Mouse (Mus musculus): Measurements from ENCODE around the gene Ccdc43. TPM values are rescaled to one million over a fixed set of nuclear protein-coding genes. Genes with fewer than 3 reads are reported as not detected.
A peak's percentile ranks its signal among the peaks of the same experiment; 100 is the strongest.

Ccdc43 gene
- 18.5 and 23.9 TPM in 2 replicates for polyA plus RNA-seq (2012; rRNA removed)

DNA sequence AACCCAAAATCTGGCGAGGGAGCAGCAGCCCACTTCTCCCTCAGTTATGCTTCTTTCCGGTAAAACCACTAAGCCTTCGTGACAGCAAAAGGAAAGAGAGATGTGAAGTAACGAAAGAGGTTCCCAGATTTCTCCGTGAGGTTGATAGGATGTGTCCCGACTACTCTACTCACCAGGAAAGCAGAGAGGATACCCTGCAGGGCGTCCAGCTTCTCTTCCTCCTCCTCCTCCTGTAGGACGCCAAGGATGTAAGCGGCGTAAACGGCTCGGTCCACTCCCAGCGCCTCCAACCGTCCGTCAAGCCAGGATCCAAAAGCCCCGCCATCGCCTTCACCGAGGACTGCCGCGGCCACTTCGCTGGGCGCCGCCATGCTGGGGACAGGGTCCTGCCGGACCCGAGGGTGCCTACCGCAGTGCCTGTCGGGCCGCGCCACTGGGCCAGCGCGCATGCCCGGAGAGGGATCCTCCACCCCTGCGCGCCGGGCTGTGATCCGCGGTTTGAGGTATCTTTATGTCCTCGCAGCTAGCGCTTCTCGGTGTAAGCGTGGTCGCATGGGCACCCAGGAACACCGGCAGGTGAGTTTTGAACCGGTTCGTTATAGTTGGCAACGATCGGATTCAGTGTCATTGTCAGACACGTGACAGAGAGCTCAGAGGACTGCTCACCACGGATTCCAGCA is at the start of gene Ccdc43:
Ccdc43 (minus strand) TSS at position 445 of the 680 bp plus-strand sequence.
- TF ChIP-seq CTCF (IDR thresholded peaks at IDR 0.05; ENCODE audit: borderline replicate concordance, extremely low read depth, insufficient read depth, insufficient read length), result no peak
- TF ChIP-seq POLR2A (IDR thresholded peaks at IDR 0.05; ENCODE audit: borderline replicate concordance, extremely low read depth, insufficient read depth, insufficient read length, poor library complexity, severe bottlenecking), result peak; percentile 83
- DNase-seq (ENCODE audit: low read depth), result peak; percentile 91

DNA sequence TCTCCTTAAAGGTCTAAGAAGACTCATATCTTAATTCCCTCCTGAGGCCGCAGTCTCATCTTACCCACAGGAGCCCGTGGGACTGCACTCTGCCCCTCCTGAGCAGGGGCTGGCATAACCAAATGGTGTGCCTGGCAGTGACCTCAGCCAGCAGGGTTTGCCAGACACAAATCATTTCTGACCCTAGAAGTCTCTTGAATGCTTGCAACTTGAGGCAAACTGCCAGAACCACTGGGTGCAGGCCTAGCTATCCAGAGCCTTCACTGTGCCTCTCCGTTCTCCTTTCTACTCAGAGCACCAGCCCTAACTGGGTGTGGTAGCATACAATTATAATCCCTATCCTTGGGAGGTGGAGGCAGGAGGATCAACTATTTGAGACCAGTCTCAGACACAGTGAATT is 47.2 kb upstream of the Ccdc43 start:
- DNase-seq (ENCODE audit: low read depth), result no peak
- TF ChIP-seq CTCF (IDR thresholded peaks at IDR 0.05; ENCODE audit: borderline replicate concordance, extremely low read depth, insufficient read depth, insufficient read length) (no peak), POLR2A (IDR thresholded peaks at IDR 0.05; ENCODE audit: borderline replicate concordance, extremely low read depth, insufficient read depth, insufficient read length, poor library complexity, severe bottlenecking) (no peak)

DNA sequence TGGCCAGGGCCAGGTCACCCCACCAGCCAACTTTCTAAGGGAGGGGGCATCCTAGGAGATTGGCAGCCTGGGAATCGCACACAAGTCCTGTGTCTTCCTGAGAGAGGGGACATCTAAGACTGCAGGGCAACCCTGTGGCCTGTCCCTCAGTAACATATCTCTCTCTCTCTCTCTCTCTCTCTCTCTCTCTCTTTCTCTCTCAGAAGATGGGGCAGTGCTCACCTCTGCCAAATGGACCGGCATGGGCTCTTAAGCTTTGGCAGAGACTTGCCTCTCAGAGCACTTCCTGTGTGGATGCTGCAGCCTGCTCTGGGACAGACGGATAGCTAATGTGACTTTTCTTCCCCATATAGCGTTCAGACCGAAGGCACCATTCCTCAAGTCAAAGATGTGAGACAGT is 45.3 kb upstream of the Ccdc43 start:
- TF ChIP-seq CTCF (IDR thresholded peaks at IDR 0.05; ENCODE audit: borderline replicate concordance, extremely low read depth, insufficient read depth, insufficient read length), result no peak
- no peak for TF ChIP-seq POLR2A (IDR thresholded peaks at IDR 0.05; ENCODE audit: borderline replicate concordance, extremely low read depth, insufficient read depth, insufficient read length, poor library complexity, severe bottlenecking)
- DNase-seq (ENCODE audit: low read depth), result no peak

DNA sequence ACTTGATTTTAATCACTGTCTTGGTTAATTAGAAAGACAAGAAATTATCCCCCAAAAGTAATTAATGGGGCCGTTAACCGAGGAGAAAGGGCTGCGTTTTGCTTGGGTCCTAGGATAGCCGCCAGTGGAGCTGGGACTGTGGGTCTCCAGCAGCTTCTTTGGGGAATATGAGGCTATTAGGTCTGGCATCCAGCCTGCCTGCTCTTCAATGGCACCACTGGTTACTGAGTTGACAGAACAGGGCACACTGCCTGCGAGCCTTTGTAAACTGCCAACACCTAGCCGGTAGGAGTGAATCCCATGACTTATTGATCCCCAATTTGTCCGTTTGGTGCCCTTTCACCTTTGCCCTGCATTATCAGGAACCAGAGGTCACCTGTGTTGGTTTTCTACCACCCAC is 44.5 kb upstream of the Ccdc43 start:
- DNase-seq (ENCODE audit: low read depth), result peak; percentile 83
- no peak for TF ChIP-seq CTCF (IDR thresholded peaks at IDR 0.05; ENCODE audit: borderline replicate concordance, extremely low read depth, insufficient read depth, insufficient read length)
- no peak for TF ChIP-seq POLR2A (IDR thresholded peaks at IDR 0.05; ENCODE audit: borderline replicate concordance, extremely low read depth, insufficient read depth, insufficient read length, poor library complexity, severe bottlenecking)

GRCm38 (mm10) chr11:102741129-102741950 is 43.8 kb upstream of the Ccdc43 start:
- DNase-seq (ENCODE audit: low read depth), result peak; percentile 68
- no peak for TF ChIP-seq POLR2A (IDR thresholded peaks at IDR 0.05; ENCODE audit: borderline replicate concordance, extremely low read depth, insufficient read depth, insufficient read length, poor library complexity, severe bottlenecking)
- TF ChIP-seq CTCF (IDR thresholded peaks at IDR 0.05; ENCODE audit: borderline replicate concordance, extremely low read depth, insufficient read depth, insufficient read length), result no peak

GRCm38 (mm10) chr11:102740634-102741033 is 43.1 kb upstream of the Ccdc43 start:
- DNase-seq (ENCODE audit: low read depth), result no peak

DNA sequence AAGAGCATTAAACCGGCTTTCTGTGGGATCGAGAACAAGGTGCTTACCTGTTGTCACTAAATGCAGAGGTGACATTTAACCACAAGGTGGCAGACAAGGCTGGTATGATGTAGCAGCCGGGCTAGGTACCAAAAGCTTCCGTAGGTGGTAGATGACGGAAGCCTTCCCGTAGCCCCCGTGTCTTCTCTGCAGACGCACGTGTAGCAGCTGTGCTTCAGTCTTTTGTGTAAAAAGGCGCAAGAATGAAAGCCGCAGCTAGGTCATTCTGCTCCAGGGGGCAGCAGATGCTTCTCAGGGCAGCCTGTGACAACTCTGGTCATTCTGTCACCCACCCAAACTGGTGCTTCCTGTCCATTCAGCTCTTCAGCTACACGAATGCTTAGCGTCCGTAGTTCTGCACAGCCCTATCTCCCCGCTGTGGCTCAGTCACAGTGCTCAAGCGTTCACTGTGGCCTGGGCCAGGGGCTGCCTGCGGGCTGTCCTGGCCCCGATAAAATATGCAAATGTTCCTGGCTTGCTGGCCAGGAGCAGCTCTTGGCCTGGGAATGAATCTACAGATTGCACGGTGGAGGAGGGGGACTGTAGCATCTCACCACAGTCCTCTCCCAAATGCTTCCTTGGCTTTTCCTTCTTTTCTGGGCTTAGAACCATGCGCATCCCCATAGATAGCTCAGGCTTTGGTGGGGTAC is 41.8 kb upstream of the Ccdc43 start:
- no peak for TF ChIP-seq POLR2A (IDR thresholded peaks at IDR 0.05; ENCODE audit: borderline replicate concordance, extremely low read depth, insufficient read depth, insufficient read length, poor library complexity, severe bottlenecking)
- peak; percentile 78 for TF ChIP-seq CTCF (IDR thresholded peaks at IDR 0.05; ENCODE audit: borderline replicate concordance, extremely low read depth, insufficient read depth, insufficient read length)

More at GRCm38 (mm10) chr11:102740634-102741033, 43.1 kb upstream of the Ccdc43 start:
- TF ChIP-seq POLR2A (IDR thresholded peaks at IDR 0.05; ENCODE audit: borderline replicate concordance, extremely low read depth, insufficient read depth, insufficient read length, poor library complexity, severe bottlenecking) (no peak), CTCF (IDR thresholded peaks at IDR 0.05; ENCODE audit: borderline replicate concordance, extremely low read depth, insufficient read depth, insufficient read length) (no peak)

GRCm38 (mm10) chr11:102738046-102738445 is 40.5 kb upstream of the Ccdc43 start:
- no peak for DNase-seq (ENCODE audit: low read depth)

More for the DNA sequence above, 41.8 kb upstream of the Ccdc43 start:
- peak; percentile 95 for DNase-seq (ENCODE audit: low read depth)

DNA sequence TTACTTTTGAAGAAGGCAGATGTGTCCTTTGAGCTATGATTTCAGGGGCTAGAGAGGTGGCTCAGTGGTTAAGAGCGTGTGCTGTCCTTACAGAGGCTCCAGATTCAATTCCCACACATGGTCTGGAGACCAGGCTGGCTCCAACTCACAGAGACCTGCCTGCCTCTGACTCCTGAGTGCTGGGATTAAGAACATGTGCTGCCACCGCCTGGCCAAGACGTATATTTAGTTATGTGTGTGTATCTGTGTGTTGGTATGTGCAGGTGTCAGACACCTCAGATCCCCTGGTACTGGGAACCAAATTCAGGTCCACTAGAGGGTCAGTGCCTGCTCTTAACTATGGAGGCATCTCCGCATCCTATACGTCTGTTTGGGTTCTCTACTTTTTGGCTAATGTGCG is 37.4 kb upstream of the Ccdc43 start:
- DNase-seq (ENCODE audit: low read depth), result no peak
- TF ChIP-seq CTCF (IDR thresholded peaks at IDR 0.05; ENCODE audit: borderline replicate concordance, extremely low read depth, insufficient read depth, insufficient read length) (no peak), POLR2A (IDR thresholded peaks at IDR 0.05; ENCODE audit: borderline replicate concordance, extremely low read depth, insufficient read depth, insufficient read length, poor library complexity, severe bottlenecking) (no peak)

More at GRCm38 (mm10) chr11:102738046-102738445, 40.5 kb upstream of the Ccdc43 start:
- TF ChIP-seq CTCF (IDR thresholded peaks at IDR 0.05; ENCODE audit: borderline replicate concordance, extremely low read depth, insufficient read depth, insufficient read length) (no peak), POLR2A (IDR thresholded peaks at IDR 0.05; ENCODE audit: borderline replicate concordance, extremely low read depth, insufficient read depth, insufficient read length, poor library complexity, severe bottlenecking) (no peak)

GRCm38 (mm10) chr11:102733146-102733545 is 35.6 kb upstream of the Ccdc43 start:
- peak; percentile 7 for DNase-seq (ENCODE audit: low read depth)
- no peak for TF ChIP-seq CTCF (IDR thresholded peaks at IDR 0.05; ENCODE audit: borderline replicate concordance, extremely low read depth, insufficient read depth, insufficient read length)

GRCm38 (mm10) chr11:102731366-102731765 is 33.8 kb upstream of the Ccdc43 start:
- TF ChIP-seq CTCF (IDR thresholded peaks at IDR 0.05; ENCODE audit: borderline replicate concordance, extremely low read depth, insufficient read depth, insufficient read length) (no peak), POLR2A (IDR thresholded peaks at IDR 0.05; ENCODE audit: borderline replicate concordance, extremely low read depth, insufficient read depth, insufficient read length, poor library complexity, severe bottlenecking) (no peak)
- DNase-seq (ENCODE audit: low read depth), result peak; percentile 11
